Mouse (Mus musculus) myocyte (in vitro differentiated cells): ENCODE measurements around the gene Tpra1.

Experiments used
- E2F4 ChIP-seq: IDR thresholded peaks from one replicate; pipeline ENCODE4 v1.6.1; 2011; ENCODE audit warnings: mild to moderate bottlenecking, control low read depth, moderate library complexity; ENCODE audit not compliant: insufficient read depth
- MAX ChIP-seq: IDR thresholded peaks from one replicate; pipeline ENCODE4 v1.6.1; 2011; ENCODE audit warnings: low read depth, mild to moderate bottlenecking, control low read depth
- MYOD1 ChIP-seq, 3 experiments: IDR thresholded peaks; one replicate each; pipeline ENCODE4 v1.6.1; 2011; ENCODE audit warnings: control low read depth in 2 of 3, low read depth in 2 of 3, mild to moderate bottlenecking in 2 of 3, moderate library complexity in 1 of 3; ENCODE audit not compliant: insufficient read length in 2 of 3, control insufficient read depth in 1 of 3
- MYOG ChIP-seq, 3 experiments: IDR thresholded peaks; one replicate each; pipeline ENCODE4 v1.6.1; 2011; ENCODE audit warnings: control low read depth in 2 of 3, low read depth in 2 of 3, mild to moderate bottlenecking in 2 of 3; ENCODE audit not compliant: insufficient read length in 2 of 3, control insufficient read depth in 1 of 3, insufficient read depth in 1 of 3
- POLR2A ChIP-seq: IDR thresholded peaks from one replicate; pipeline ENCODE4 v1.6.1; 2011; ENCODE audit warnings: low read depth, mild to moderate bottlenecking, control low read depth, moderate library complexity; ENCODE audit not compliant: insufficient read length
- POLR2AphosphoS2 ChIP-seq: IDR thresholded peaks from one replicate; pipeline ENCODE4 v1.6.1; 2011; ENCODE audit warnings: low read depth, control low read depth; ENCODE audit not compliant: insufficient read length
- REST ChIP-seq: IDR thresholded peaks from one replicate; pipeline ENCODE4 v1.6.1; 2011; ENCODE audit warnings: mild to moderate bottlenecking, control low read depth, moderate library complexity; ENCODE audit not compliant: insufficient read depth, insufficient read length
- SRF ChIP-seq: IDR thresholded peaks from one replicate; pipeline ENCODE4 v1.6.1; 2011; ENCODE audit warnings: low read depth; ENCODE audit not compliant: control insufficient read depth, insufficient read length
- TCF12 ChIP-seq: IDR thresholded peaks from one replicate; pipeline ENCODE4 v1.6.1; 2011; ENCODE audit warnings: mild to moderate bottlenecking, control low read depth; ENCODE audit not compliant: poor library complexity, insufficient read depth, severe bottlenecking
- TCF3 ChIP-seq: IDR thresholded peaks from one replicate; pipeline ENCODE4 v1.6.1; 2011; ENCODE audit warnings: low read depth, control low read depth; ENCODE audit not compliant: insufficient read length

DNA sequence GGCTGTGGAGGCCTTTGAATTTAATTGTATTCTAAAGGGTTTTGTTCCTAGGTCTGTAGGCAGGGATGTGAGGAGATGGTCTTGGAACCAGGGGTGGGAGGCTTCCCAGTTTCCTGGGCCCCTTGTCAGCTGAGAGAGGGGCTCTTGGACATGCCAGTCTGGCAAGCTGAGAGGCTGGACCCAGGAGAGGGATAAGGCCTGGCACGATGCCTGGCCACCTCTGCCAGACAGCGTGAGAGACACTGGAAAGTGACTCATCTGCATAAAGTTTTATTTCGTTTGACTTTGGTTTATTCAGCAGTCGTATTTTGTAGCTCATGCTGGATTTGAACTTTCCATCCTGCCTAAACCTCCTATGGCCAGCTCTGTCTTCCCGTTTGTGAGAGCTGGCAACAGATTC lies 26.5 kb downstream of the Tpra1 start:
- TF ChIP-seq POLR2A: no peak
- TF ChIP-seq SRF: no peak
- no peak for TF ChIP-seq TCF3
- TF ChIP-seq TCF12: no peak
- no peak for TF ChIP-seq MYOG (IDR thresholded peaks at IDR 0.05; ENCODE audit: control insufficient read depth in 1 of 3, insufficient read depth in 1 of 3, insufficient read length in 2 of 3, low read depth in 2 of 3)
- TF ChIP-seq MAX: no peak
- TF ChIP-seq E2F4: no peak
- no peak for TF ChIP-seq REST
- TF ChIP-seq POLR2AphosphoS2: no peak
- TF ChIP-seq MYOD1 (IDR thresholded peaks at IDR 0.05; ENCODE audit: control insufficient read depth in 1 of 3, insufficient read length in 2 of 3, low read depth in 2 of 3): no peak
